In genomic region chr11:71760991-71761390, GRCm38 (mm10) we compare ENCODE assay signal across 23 mouse cellular contexts. TPM values are rescaled to one million over a fixed set of nuclear protein-coding genes. Genes with fewer than 3 reads are reported as not detected.
DNase-seq lines count a peak whose midpoint lies in the region; ATAC-seq and TF ChIP-seq lines count a peak whose summit lies in the region.
"Had no signal": no experiment of that assay in that cellular context is flagged by ENCODE, and none has a peak within 500 bp of the region (broad histone marks: within the 10 kb centered on the region; RNA-seq: fewer than 3 reads in every experiment).

No protein-coding gene starts in this region.

- intact Hi-C loops in gastrocnemius, adult 2 months (cut with DNase I) = no loop called here

- TF ChIP-seq CTCF in gastrocnemius, adult 2 months (IDR thresholded peaks at IDR 0.05) = no peak
- no peak for TF ChIP-seq CTCF in layer of hippocampus, adult 2 months (conservative IDR thresholded peaks at IDR 0.05)

- H3K27ac ChIP-seq in gastrocnemius, adult 2 months = peak overlapping the region; percentile 63
- peak overlapping the region; percentile 12; the same call in 1 of the 2 replicates for H3K27ac ChIP-seq in hindbrain, embryonic 12.5 days
- no peak overlapping the region for H3K27ac ChIP-seq in hindbrain, embryonic 14.5 days
- H3K27ac ChIP-seq in layer of hippocampus, adult 2 months = peak overlapping the region; percentile 95
- H3K27ac ChIP-seq in midbrain, embryonic 15.5 days = peak overlapping the region; percentile 5; the same call in 1 of the 2 replicates
- H3K27ac ChIP-seq in midbrain, embryonic 14.5 days (replicated peaks; ENCODE audit: low read depth, low read length) = no peak overlapping the region
- H3K27ac ChIP-seq: embryonic facial prominence, embryonic 15.5 days; kidney, postnatal 0 days; limb, embryonic 12.5 days; liver, embryonic 12.5 days; neural tube, embryonic 12.5 days had no signal

- no peaks in the 10 kb centered on the region for H3K27me3 ChIP-seq in hindbrain, embryonic 12.5 days
- no peaks in the 10 kb centered on the region for H3K27me3 ChIP-seq in hindbrain, embryonic 14.5 days (ENCODE audit: control insufficient read depth, insufficient read depth, low read length)
- H3K27me3 ChIP-seq in midbrain, embryonic 15.5 days (replicated peaks) = no peaks in the 10 kb centered on the region
- no peaks in the 10 kb centered on the region for H3K27me3 ChIP-seq in midbrain, embryonic 14.5 days (ENCODE audit: control insufficient read depth, insufficient read depth, low read length)
- H3K27me3 ChIP-seq: embryonic facial prominence, embryonic 15.5 days; liver, embryonic 12.5 days; neural tube, embryonic 12.5 days had no signal

- 81% methylated on average over 9 of the region's 9 CpGs for WGBS in hindbrain, embryonic 12.5 days
- 76% methylated on average over 9 of the region's 9 CpGs for WGBS in hindbrain, embryonic 14.5 days
- 85% methylated on average over 9 of the region's 9 CpGs for WGBS in midbrain, embryonic 15.5 days
- WGBS in midbrain, embryonic 14.5 days = 83% methylated on average over 9 of the region's 9 CpGs

- peaks cover 80% of the 10 kb centered on the region for H3K4me1 ChIP-seq in hindbrain, embryonic 12.5 days
- H3K4me1 ChIP-seq in hindbrain, embryonic 14.5 days (replicated peaks; ENCODE audit: control insufficient read depth, insufficient read depth, low read length) = peaks cover 65% of the 10 kb centered on the region
- peaks cover 76% of the 10 kb centered on the region for H3K4me1 ChIP-seq in midbrain, embryonic 15.5 days
- H3K4me1 ChIP-seq in midbrain, embryonic 14.5 days (ENCODE audit: control insufficient read depth, insufficient read depth, low read length) = peaks cover 69% of the 10 kb centered on the region
- H3K4me1 ChIP-seq: limb, embryonic 12.5 days; liver, embryonic 12.5 days; megakaryocyte, embryonic 14.5 days had no signal

- H3K4me3 ChIP-seq in gastrocnemius, adult 2 months = no peak overlapping the region
- H3K4me3 ChIP-seq in hindbrain, embryonic 12.5 days = no peak overlapping the region
- no peak overlapping the region for H3K4me3 ChIP-seq in hindbrain, embryonic 14.5 days (replicated peaks; ENCODE audit: low read length)
- no peak overlapping the region for H3K4me3 ChIP-seq in layer of hippocampus, adult 2 months
- no peak overlapping the region for H3K4me3 ChIP-seq in midbrain, embryonic 15.5 days
- no peak overlapping the region for H3K4me3 ChIP-seq in midbrain, embryonic 14.5 days (replicated peaks; ENCODE audit: low read depth, low read length)
- H3K4me3 ChIP-seq: embryonic facial prominence, embryonic 15.5 days; limb, embryonic 12.5 days; liver, embryonic 12.5 days; megakaryocyte, embryonic 14.5 days; neural tube, embryonic 12.5 days had no signal

- no peak overlapping the region for H3K9ac ChIP-seq in hindbrain, embryonic 12.5 days
- H3K9ac ChIP-seq in hindbrain, embryonic 14.5 days = no peak overlapping the region
- no peak overlapping the region for H3K9ac ChIP-seq in midbrain, embryonic 15.5 days
- no peak overlapping the region for H3K9ac ChIP-seq in midbrain, embryonic 14.5 days (replicated peaks; ENCODE audit: low read length)
- H3K9ac ChIP-seq: embryonic facial prominence, embryonic 15.5 days; limb, embryonic 12.5 days; liver, embryonic 12.5 days; lung, embryonic 14.5 days; neural tube, embryonic 12.5 days had no signal

- H3K36me3 ChIP-seq in hindbrain, embryonic 12.5 days = peaks cover 17% of the 10 kb centered on the region
- peaks cover 10% of the 10 kb centered on the region; the same call in 1 of the 2 replicates for H3K36me3 ChIP-seq in hindbrain, embryonic 14.5 days (replicated peaks; ENCODE audit: control insufficient read depth, insufficient read depth)
- 0 out of 2 replicates have a peak, but pooled peaks cover 3% of the 10 kb centered on the region for H3K36me3 ChIP-seq in midbrain, embryonic 15.5 days (replicated peaks)
- H3K36me3 ChIP-seq in midbrain, embryonic 14.5 days (ENCODE audit: control insufficient read depth, insufficient read depth, low read length) = peaks cover 18% of the 10 kb centered on the region
- H3K36me3 ChIP-seq: embryonic facial prominence, embryonic 15.5 days; limb, embryonic 12.5 days; liver, embryonic 12.5 days had no signal

- ATAC-seq in hindbrain, embryonic 12.5 days (ENCODE audit: low FRiP score) = no peak
- no peak for ATAC-seq in hindbrain, embryonic 14.5 days (ENCODE audit: low FRiP score)
- no peak for ATAC-seq in midbrain, embryonic 15.5 days (replicated peaks)
- no peak for ATAC-seq in midbrain, embryonic 14.5 days (ENCODE audit: low FRiP score, low TSS enrichment)
- ATAC-seq: inflammation-experienced regulatory T-cells, adult 6 months; liver, embryonic 12.5 days had no signal

- no peaks in the 10 kb centered on the region for H3K9me3 ChIP-seq in hindbrain, embryonic 12.5 days (replicated peaks)
- no peaks in the 10 kb centered on the region for H3K9me3 ChIP-seq in hindbrain, embryonic 14.5 days (ENCODE audit: control insufficient read depth, low read length)
- no peaks in the 10 kb centered on the region for H3K9me3 ChIP-seq in midbrain, embryonic 15.5 days
- H3K9me3 ChIP-seq in midbrain, embryonic 14.5 days (ENCODE audit: control insufficient read depth, low read length) = no peaks in the 10 kb centered on the region
- H3K9me3 ChIP-seq: embryonic facial prominence, embryonic 15.5 days; limb, embryonic 12.5 days; liver, embryonic 12.5 days; megakaryocyte, embryonic 14.5 days; neural tube, embryonic 12.5 days had no signal

- no peak for DNase-seq in gastrocnemius, adult 2 months
- DNase-seq in gastrocnemius, adult 8-10 months (ENCODE audit: low spot score in 2 of 2) = no peak
- DNase-seq in hindbrain, embryonic 14.5 days (ENCODE audit: low spot score) = no peak
- no peak for DNase-seq in layer of hippocampus, adult 2 months (ENCODE audit: low spot score in 2 of 2)
- DNase-seq in layer of hippocampus, adult 11-12 months (ENCODE audit: low spot score) = no peak
- DNase-seq in midbrain, embryonic 14.5 days = no peak
- DNase-seq: adrenal gland, postnatal 25 days; cerebellum, adult 18-20 months; cerebellum, postnatal 25 days; lung, embryonic 14.5 days; thymus, postnatal 25 days had no signal

- H3K4me2 ChIP-seq in hindbrain, embryonic 12.5 days (replicated peaks) = no peak overlapping the region
- H3K4me2 ChIP-seq in hindbrain, embryonic 14.5 days (replicated peaks) = no peak overlapping the region
- no peak overlapping the region for H3K4me2 ChIP-seq in midbrain, embryonic 15.5 days
- no peak overlapping the region for H3K4me2 ChIP-seq in midbrain, embryonic 14.5 days (ENCODE audit: low read length)
- H3K4me2 ChIP-seq: embryonic facial prominence, embryonic 15.5 days; limb, embryonic 12.5 days; liver, embryonic 12.5 days; lung, embryonic 14.5 days; neural tube, embryonic 12.5 days had no signal

RNA-seq across cellular contexts. Expression of gene Wscd1, which starts 11.3 kb away (rescaled TPM):
- total RNA-seq in gastrocnemius, adult 2 months (2021) = 1 to 10 TPM; 1.8 to 2.4 TPM
- 1 to 10 TPM; 1.2 to 2.4 (median 2.2) TPM for total RNA-seq in gastrocnemius, adult 8-10 months (2022)
- 55.6 and 55.7 TPM in 2 replicates for polyA plus RNA-seq in hindbrain, embryonic 12.5 days (2016; fragmentation: Nextera tagmentation; extraction: Ambion mirVana)
- 55.1 and 61.2 TPM in 2 replicates for polyA plus RNA-seq in hindbrain, embryonic 14.5 days (2014; fragmentation: Nextera tagmentation; extraction: Ambion mirVana)
- 100 to 1,000 TPM; 111 to 114 TPM for total RNA-seq in layer of hippocampus, adult 2 months (2021)
- polyA plus RNA-seq in midbrain, embryonic 15.5 days (2015; fragmentation: Nextera tagmentation; extraction: Ambion mirVana) = 86.4 and 95.0 TPM in 2 replicates
- 62.7 and 67.1 TPM in 2 replicates for polyA plus RNA-seq in midbrain, embryonic 14.5 days (2014; fragmentation: Nextera tagmentation; extraction: Ambion mirVana)
- total RNA-seq: CH12.LX; granulocyte monocyte progenitor cell, adult 5-6 weeks; MEL had no signal
- polyA plus RNA-seq: inflammation-experienced regulatory T-cells, adult 6 months had no signal

Comparison
In these comparisons a context has a peak if more than half of its experiments do, and no peak if none do; other contexts are left out.
1. H3K27ac ChIP-seq: peak in gastrocnemius, adult 2 months (single experiment), hindbrain, embryonic 12.5 days (single experiment), layer of hippocampus, adult 2 months (single experiment) and midbrain, embryonic 15.5 days (single experiment); none in hindbrain, embryonic 14.5 days (single experiment) and midbrain, embryonic 14.5 days (single experiment).